Mouse (Mus musculus): Measurements from ENCODE around the gene Pkhd1.

- TF ChIP-seq CTCF (IDR thresholded peaks at IDR 0.05; ENCODE audit: borderline replicate concordance, extremely low read depth, insufficient read depth, insufficient read length) (peak; percentile 77; the same call in 1 of the 2 replicates), POLR2A (IDR thresholded peaks at IDR 0.05; ENCODE audit: borderline replicate concordance, extremely low read depth, insufficient read depth, insufficient read length, poor library complexity, severe bottlenecking) (no peak)
These were observed 63.5 kb downstream of the Pkhd1 start for GRCm38 (mm10) chr1:20554398-20554797.
